Mouse (Mus musculus): Measurements from ENCODE around the gene Boll.

DNA sequence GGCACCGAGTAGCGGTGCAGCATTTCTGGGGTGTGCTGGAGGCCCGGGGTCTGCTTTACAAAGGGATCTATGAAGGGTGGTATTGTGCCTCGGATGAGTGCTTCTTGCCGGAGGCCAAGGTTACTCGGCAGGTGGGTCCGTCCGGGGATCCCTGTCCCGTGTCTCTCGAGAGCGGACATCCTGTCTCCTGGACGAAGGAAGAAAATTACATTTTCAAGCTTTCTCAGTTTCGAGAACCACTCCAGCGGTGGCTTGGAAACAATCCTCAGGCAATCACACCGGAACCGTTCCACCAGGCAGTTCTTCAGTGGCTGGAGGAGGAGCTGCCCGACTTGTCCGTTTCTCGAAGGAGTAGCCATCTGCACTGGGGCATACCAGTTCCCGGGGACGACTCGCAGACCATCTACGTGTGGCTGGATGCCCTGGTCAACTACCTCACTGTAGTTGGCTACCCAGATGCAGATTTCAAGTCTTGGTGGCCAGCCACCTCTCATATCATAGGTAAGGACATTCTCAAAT lies 125.6 kb downstream of the Boll start:
- TF ChIP-seq CTCF (IDR thresholded peaks at IDR 0.05; ENCODE audit: borderline replicate concordance, extremely low read depth, insufficient read depth, insufficient read length) (no peak), POLR2A (IDR thresholded peaks at IDR 0.05; ENCODE audit: borderline replicate concordance, extremely low read depth, insufficient read depth, insufficient read length, poor library complexity, severe bottlenecking) (no peak)
